Mouse (Mus musculus) gastrocnemius, postnatal 10 days (tissue): Measurements from ENCODE around the gene Nutm1. TPM values are rescaled to one million over a fixed set of nuclear protein-coding genes. Genes with fewer than 3 reads are reported as not detected.

ENCODE experiments used
- total RNA-seq, 2 experiments: library from RNA; stranded (reverse); gene quantifications; 2 replicates each; pipeline ENCODE4 v1.2.3; 2021

Gene Nutm1
- total RNA-seq, 2 experiments from 2014 or later = not detected

Other genes starting within 250 kb of the Nutm1 start
- not detected for gene Olfr1310, start 246.6 kb downstream of the Nutm1 start, total RNA-seq
- gene Olfr1311, start 234.9 kb downstream of the Nutm1 start, total RNA-seq = not detected
- not detected for gene Olfr1312, start 209.1 kb downstream of the Nutm1 start, total RNA-seq
- gene Olfr1313, start 181.4 kb downstream of the Nutm1 start, total RNA-seq = not detected
- gene Olfr1314, start 162.5 kb downstream of the Nutm1 start, total RNA-seq = not detected
- gene Olfr1315-ps1, start 143.9 kb downstream of the Nutm1 start, total RNA-seq = not detected
- not detected for gene Olfr1316, start 124.3 kb downstream of the Nutm1 start, total RNA-seq
- gene Olfr1317, start 119.0 kb downstream of the Nutm1 start, total RNA-seq = not detected
- not detected for gene Olfr1318, start 105.1 kb downstream of the Nutm1 start, total RNA-seq
- gene Lpcat4, start 19.8 kb downstream of the Nutm1 start, total RNA-seq = 1 to 10 TPM; 3.0 to 5.3 TPM
- 10 to 100 TPM; 56.0 to 60.4 TPM for gene Nop10, start 2.6 kb upstream of the Nutm1 start, total RNA-seq
- gene Slc12a6, start 6.5 kb upstream of the Nutm1 start, total RNA-seq = 10 to 100 TPM; 27.0 to 33.3 TPM
- gene Gm21985, start 7.0 kb upstream of the Nutm1 start, total RNA-seq = under 1 TPM in 1 of 2 experiments, not detected in 1; 0.18 TPM
- 10 to 100 TPM; 71.0 to 73.7 TPM for gene Emc4, start 108.7 kb upstream of the Nutm1 start, total RNA-seq
- gene Katnbl1, start 119.9 kb upstream of the Nutm1 start, total RNA-seq = 1 to 10 TPM; 7.1 to 9.4 TPM
- gene Emc7, start 195.7 kb upstream of the Nutm1 start, total RNA-seq = 10 to 100 TPM; 14.0 to 15.2 TPM
- gene Chrm5, start 221.5 kb upstream of the Nutm1 start, total RNA-seq = under 1 TPM in 1 of 2 experiments, not detected in 1; 0.16 TPM
- 10 to 100 TPM; 17.5 to 22.0 TPM for gene Aven, start 233.7 kb upstream of the Nutm1 start, total RNA-seq